Mouse (Mus musculus): Measurements from ENCODE around the gene Ube2c.
A peak's percentile ranks its signal among the peaks of the same experiment; 100 is the strongest.

Gene Ube2c

GRCm38 (mm10) chr2:164769258-164770037 is at the start of gene Ube2c:
Ube2c (plus strand) TSS chr2:164769898.
- DNase-seq (ENCODE audit: low read depth, low spot score): peak; percentile 100

DNA sequence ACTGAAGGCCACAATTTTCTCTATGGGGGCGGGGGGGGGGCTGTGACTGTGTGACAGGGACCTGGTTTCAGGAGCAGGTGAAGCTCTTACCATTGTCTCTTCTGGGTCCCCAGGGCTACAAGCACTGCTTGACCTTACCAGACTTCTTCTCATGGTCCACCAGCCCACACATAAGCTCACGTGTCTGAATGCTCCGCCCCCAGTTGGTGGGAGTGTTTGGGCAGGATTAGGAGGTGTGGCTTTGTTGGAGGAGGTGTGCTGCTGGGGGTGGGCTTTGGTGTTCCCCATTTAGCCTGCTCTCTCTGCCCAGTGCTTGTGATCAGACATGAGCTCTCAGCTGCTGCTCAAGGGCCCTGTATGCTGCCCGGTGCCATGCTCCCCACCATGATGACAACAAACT is 46.4 kb upstream of the Ube2c start:
- peak; percentile 56 for DNase-seq (ENCODE audit: low read depth, low spot score)

DNA sequence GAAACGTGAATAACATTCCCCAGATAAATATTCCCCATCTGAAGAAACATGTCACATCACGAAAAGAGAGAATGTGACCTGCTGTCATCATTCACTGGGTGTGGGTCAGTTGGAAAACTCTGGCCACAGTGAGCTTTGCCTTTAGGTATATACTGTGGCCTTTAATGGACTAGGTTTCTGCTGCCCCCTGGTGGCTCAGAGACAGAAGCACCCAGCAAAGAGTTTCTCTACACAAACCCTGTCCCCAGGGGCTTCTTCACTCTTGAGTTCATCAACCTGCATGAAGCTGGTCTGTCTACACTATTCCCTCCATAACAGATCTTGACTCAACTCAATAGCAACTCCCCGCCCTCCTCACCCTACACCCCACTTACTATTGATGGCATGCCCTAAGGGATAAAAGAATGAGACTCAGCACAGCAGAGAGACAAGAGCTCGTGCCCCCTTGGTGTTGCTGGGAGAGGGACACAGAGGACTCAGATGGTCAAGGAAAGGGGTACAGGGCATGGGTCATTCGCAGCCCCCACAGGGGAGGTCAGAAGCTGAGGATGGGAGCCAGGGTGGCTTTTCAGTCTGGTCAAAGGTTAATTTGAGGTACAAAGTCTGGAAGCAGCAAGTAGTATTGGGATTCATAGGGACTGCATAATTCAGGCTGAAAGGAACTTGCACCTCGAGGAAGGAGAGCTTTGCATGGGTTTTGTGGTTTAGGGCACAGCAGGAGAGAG is 43.6 kb upstream of the Ube2c start:
- DNase-seq (ENCODE audit: low read depth, low spot score): peak; percentile 68

DNA sequence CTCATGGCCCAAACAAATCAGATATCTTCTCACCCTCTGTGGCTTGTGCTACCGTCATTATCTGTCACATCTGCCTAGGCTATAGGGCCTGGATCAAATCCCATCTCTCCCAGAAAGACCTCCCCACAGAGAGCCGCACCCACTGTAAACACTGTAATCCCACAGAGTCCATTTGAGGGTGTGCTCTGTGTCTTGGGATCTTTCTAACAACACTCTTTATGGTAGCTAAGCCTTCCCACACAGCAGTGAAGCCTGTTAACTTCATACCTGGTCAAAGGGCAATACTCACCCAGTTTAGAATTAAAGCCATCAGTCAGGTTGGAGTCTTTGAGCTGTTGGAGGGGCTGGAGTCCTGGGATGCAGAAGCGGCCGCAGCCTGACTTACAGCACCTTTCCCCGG is 38.0 kb upstream of the Ube2c start:
- no peak for DNase-seq (ENCODE audit: low read depth, low spot score)

GRCm38 (mm10) chr2:164733259-164733658 is 36.4 kb upstream of the Ube2c start:
- no peak for DNase-seq (ENCODE audit: low read depth, low spot score)

- DNase-seq (ENCODE audit: low read depth, low spot score): no peak
These were observed 34.9 kb upstream of the Ube2c start for GRCm38 (mm10) chr2:164734839-164735238.

GRCm38 (mm10) chr2:164735446-164735845 is 34.3 kb upstream of the Ube2c start:
- DNase-seq (ENCODE audit: low read depth, low spot score): no peak

DNA sequence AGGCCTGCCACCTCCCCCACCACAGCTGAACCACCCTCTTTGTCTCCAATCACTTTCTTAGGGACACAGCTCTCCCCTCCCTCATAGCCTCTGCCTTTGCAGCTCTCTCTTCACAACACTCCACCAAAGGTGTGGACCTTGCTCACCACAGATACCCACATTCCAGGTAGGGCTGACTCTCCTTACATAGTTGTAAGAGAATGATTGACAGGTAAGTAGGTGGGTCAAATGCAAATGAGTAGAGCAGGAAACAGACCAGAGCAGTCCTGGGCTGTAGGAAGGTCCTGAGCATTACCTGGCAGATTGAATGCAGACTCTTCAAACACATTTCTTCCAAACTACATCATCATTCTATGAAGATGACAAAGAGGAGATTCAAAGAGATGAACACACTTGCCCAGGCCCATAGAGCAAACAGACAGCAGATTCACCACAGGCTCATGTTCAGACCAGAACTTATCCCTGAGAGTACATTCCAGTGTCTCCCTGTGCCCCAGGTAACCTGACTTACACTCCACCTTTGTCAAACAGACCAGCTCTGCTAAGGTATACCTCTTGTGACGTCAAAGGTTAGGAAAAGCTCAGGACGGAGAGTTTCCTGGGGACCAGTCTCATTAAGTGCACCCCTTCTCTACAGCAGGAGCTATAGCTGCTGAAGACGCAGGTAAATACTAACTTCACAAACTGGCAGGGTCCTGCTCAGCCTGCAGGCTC is 32.2 kb upstream of the Ube2c start:
- DNase-seq (ENCODE audit: low read depth, low spot score): no peak

DNA sequence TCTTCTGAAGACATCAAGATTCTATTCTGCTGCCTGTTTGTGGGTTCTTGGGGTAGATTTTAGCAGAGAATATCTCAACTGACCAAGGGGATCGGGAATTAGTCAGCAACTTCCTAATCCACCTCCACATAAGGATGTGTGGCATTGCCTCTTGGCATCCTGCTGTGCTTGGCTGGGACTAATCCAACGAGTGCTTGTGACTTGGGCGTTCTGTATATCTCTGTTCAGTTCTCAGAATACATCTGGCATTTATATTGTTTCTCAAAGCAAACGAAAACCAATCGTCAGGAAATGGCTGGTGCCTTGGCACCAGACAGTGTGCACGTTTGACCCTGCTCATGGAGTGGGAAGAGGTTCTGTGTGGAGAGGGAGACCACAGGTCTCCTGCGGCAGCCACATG is 29.8 kb upstream of the Ube2c start:
- DNase-seq (ENCODE audit: low read depth, low spot score): no peak

GRCm38 (mm10) chr2:164744987-164745386 is 24.7 kb upstream of the Ube2c start:
- DNase-seq (ENCODE audit: low read depth, low spot score): no peak

DNA sequence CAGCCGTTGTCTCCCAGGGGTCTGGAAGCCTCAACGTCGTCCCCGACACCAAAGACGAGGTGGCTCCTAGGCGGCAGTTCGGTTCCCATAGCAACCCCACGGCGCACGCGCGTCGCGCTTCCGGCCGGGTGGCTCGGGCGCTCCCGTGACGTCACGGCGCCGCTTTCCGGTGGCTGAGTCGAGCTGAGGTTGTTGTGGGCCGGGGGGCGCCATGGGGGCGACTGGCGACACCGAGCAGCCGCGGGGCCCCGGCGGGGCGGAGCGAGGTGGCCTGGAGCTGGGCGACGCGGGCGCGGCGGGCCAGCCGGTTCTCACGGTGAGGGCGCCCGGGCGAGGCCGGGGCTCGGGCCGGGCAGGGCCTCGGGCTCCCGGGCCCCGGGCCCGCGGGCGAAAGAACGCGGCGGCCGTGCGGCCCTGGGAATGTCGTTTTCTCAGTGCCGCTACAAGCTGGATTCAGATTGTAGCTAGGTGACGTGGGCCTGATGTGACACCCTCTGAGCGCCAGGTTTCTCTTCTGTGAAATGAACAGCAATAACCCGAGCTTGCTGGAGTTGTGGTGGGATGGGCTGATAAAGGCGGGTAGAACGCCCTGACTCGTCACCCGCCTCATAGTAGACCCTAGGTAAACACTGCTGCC is 23.7 kb upstream of the Ube2c start, which contains the start of the genes Wfdc3 and Dnttip1:
Gene Wfdc3, minus strand, starts transcription at position 89 of the 637 bp plus-strand sequence.
Gene Dnttip1, plus strand, starts transcription at position 141 of the 637 bp plus-strand sequence.
- peak; percentile 96 for DNase-seq (ENCODE audit: low read depth, low spot score)

DNA sequence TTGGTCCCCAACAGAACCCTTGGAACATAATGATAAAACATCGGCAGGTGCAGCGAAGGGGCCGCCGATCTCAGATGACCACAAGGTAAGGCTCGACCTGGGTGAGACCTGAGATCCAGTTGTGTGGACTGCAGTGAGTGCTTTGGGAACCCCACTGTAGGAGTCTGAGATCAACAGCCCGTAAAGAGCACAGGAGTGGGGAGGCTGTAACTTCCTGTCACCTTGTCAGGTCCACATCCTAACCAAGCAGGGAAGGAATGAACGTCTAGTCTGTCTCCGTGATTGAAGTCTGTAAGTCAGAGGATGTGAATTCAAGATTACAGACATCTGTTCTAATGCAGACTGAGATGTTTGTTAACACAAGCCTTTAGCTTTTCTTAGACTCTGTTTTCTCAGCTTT is 23.0 kb upstream of the Ube2c start:
- DNase-seq (ENCODE audit: low read depth, low spot score): no peak

GRCm38 (mm10) chr2:164748191-164748590 is 21.5 kb upstream of the Ube2c start:
- DNase-seq (ENCODE audit: low read depth, low spot score): no peak

GRCm38 (mm10) chr2:164748991-164749390 is 20.7 kb upstream of the Ube2c start:
- no peak for DNase-seq (ENCODE audit: low read depth, low spot score)

DNA sequence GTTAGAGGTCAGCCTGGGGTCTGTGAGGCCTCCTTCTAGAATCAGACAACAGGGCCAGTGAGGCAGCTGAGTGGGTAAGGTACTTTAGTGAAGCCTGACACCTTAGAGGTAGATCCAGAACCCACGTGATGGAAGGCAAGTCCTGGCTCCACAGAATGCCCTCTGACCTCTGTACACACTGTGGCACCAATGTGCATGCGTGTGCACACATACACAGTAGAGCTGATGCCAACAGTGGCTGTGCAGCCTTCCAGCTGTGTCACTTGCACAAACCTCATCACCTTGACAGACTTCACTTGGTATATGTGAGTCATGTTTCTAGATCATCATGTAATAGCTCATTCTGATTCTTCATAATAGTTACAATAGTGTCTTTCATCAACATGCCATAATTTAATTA is 17.2 kb upstream of the Ube2c start:
- no peak for DNase-seq (ENCODE audit: low read depth, low spot score)

GRCm38 (mm10) chr2:164754105-164754504 is 15.6 kb upstream of the Ube2c start:
- DNase-seq (ENCODE audit: low read depth, low spot score): no peak

DNA sequence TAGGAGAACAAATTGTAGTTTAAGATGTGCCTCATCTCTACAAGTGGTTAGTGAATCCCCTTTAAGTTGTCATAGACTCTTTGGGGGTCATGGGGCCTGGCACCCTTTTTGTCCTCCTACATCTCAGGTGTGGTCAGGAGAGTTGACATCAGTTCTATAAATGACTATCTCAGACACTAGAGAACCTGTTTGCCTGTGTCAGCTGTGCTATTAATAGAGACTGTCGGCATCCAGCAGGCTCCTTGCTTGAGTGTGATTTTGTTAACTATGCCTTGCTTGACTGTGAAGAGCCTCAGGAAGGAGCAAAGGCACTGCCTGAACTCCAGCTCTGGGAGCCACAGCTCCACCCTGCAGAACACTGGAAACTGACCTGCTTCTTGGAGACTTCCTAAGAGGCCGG is 14.9 kb upstream of the Ube2c start:
- DNase-seq (ENCODE audit: low read depth, low spot score): no peak

DNA sequence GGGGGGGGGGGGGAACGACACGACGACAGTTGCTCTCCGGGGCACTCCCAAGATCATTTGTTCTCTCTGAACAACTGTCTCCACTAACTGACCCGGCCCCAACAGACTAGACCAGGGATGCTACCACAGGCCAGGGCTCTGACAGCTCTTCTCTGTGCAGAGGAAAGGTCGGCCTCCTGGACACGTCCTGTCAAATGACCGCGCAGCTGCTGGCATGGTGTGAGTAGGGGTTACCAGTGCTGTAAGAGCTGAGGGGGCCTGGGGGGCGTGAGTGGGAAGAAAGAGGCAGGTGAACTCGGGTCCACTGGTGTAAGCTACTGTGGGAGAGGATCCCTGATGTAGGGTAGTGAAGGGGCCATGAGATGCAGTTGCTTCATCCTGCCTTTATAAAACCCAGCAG is 11.9 kb upstream of the Ube2c start:
- no peak for DNase-seq (ENCODE audit: low read depth, low spot score)

GRCm38 (mm10) chr2:164758692-164759091 is 11.0 kb upstream of the Ube2c start:
- no peak for DNase-seq (ENCODE audit: low read depth, low spot score)

DNA sequence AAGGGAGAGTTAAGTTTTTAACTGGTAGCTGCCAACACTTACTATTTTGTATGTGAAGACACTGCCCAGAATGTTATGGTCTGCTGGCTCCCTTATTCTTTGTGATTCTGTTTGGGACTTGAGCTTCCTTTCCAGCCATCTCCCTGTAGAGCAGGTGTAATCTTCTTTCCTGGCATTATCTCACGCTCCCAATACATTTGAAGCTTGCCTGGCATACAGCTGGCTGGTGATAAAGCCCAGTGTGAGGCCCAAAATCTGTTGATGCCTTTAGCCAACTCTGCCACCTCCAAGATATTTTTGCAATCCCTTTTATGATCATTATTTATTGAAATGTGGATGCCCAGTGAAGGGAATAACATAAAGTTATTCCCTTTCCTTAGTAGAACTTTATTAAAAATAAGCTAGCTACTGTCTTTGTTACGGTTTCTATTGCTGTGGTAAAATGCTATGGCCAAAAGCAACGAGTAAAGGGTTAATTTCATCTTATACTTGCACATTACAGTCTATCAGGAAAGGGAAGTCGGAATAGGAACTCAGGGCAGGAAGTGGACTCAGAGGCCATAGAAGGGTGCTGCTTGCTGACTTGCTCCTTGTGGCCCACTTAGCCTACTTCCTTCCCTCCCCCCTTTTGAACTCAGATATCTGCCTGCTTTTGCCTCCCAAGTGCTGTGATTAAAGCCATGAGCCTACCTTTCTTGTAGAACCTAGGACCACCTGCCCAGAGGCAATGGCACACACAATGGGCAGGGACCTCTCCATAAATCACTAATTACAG is 9.5 kb upstream of the Ube2c start:
- no peak for DNase-seq (ENCODE audit: low read depth, low spot score)

DNA sequence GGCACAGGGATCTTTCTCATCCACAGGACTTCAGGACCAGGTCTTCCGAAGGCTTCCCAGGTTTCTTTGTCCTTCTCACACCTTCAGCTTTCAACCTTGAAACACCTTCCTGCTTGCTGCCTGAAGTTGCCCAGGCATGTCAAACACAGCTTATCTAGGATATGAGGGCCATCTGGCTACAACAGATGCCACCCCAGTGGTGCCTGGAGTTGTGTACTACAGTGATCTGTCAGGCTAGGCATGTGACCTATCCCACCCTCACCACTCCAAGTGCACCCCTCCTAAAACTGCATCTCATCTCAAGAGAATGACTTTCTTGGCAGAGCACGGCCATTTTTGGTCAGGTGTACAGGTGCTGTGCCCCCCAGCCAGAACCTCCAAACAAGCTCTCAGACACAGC is 8.2 kb upstream of the Ube2c start:
- DNase-seq (ENCODE audit: low read depth, low spot score): peak; percentile 48
